Mouse (Mus musculus) macrophage (primary cell): ENCODE data around the gene Blzf1. TPM values are rescaled to one million over a fixed set of nuclear protein-coding genes. Genes with fewer than 3 reads are reported as not detected.
A peak's percentile ranks its signal among the peaks of the same experiment; 100 is the strongest.

Experiments used
- H3K27ac ChIP-seq: fragments of 350-480 bp; formaldehyde crosslinking; 2 replicates; pipeline ENCODE4 v1.9.0; 2021
- H3K36me3 ChIP-seq: fragments of 350-480 bp; formaldehyde crosslinking; 2 replicates; pipeline ENCODE4 v1.9.0; 2021; ENCODE audit errors: inconsistent target
- H3K4me3 ChIP-seq: fragments of 350-480 bp; formaldehyde crosslinking; 2 replicates; pipeline ENCODE4 v1.9.0; 2021; ENCODE audit errors: inconsistent target
- H3K79me2 ChIP-seq: fragments of 350-480 bp; formaldehyde crosslinking; 2 replicates; pipeline ENCODE4 v1.9.0; 2021; ENCODE audit errors: inconsistent target
- WGBS: methylation state at CpG from one replicate; pipeline ENCODE4 v1.1.7; 2026; ENCODE audit warnings: inconsistent platforms; ENCODE audit not compliant: missing documents; 5-methylcytosine and 5-hydroxymethylcytosine counted together
- polyA plus RNA-seq: library from polyadenylated mRNA; stranded (reverse); fragments of 250-400 nt; gene quantifications from 3 replicates; pipeline ENCODE4 v1.2.4, GENCODE M21; 2018; ENCODE audit warnings: inconsistent platforms
- total RNA-seq, 78 experiments: library from RNA; depleted of rRNA; stranded (reverse); fragments of 250-400 nt; gene quantifications; 1 replicate in 9 of 78; 2 replicates in 24 of 78; 3 replicates in 43 of 78; 4 replicates in 2 of 78; pipeline ENCODE4 v1.2.4; 2018; ENCODE audit warnings: inconsistent platforms in 56 of 78

Gene Blzf1
- total RNA-seq (2018; cell fraction: chromatin; rRNA removed) = 10 to 100 TPM in 25 of 26 experiments, 1 to 10 TPM in 1; 9.6 to 40.3 (median 26.4) TPM
- total RNA-seq (2018; cell fraction: cytosol; rRNA removed) = 10 to 100 TPM; 10.2 to 24.3 (median 15.6) TPM
- total RNA-seq (2018; cell fraction: nucleus; rRNA removed) = 10 to 100 TPM in 24 of 26 experiments, 1 to 10 TPM in 2; 8.2 to 29.7 (median 18.3) TPM
- 10.0 to 21.5 TPM (median 13.1 TPM) in 3 replicates for polyA plus RNA-seq

GRCm38 (mm10) chr1:164307124-164307751, at the start of gene Blzf1:
Gene Blzf1, minus strand, starts transcription at chr1:164307489.
- H3K4me3 ChIP-seq = peak within 1 kb of the TSS; percentile 96
- peaks cover 34% of the 10 kb centered on the region for H3K79me2 ChIP-seq
- WGBS = 1% methylated on average over 35 of the region's 35 CpGs
- H3K27ac ChIP-seq = peak within 1 kb of the TSS; percentile 76
- H3K36me3 ChIP-seq = peaks cover 3% of the 10 kb centered on the region; the same call in 1 of the 2 replicates

GRCm38 (mm10) chr1:164353443-164353842, 46.2 kb upstream of the Blzf1 start:
- Histone ChIP-seq H3K36me3 (no peaks in the 10 kb centered on the region), H3K79me2 (no peaks in the 10 kb centered on the region), H3K27ac (no peak overlapping the region), H3K4me3 (no peak overlapping the region)
- 97% methylated on average over 3 of the region's 3 CpGs for WGBS

- Histone ChIP-seq H3K79me2 (no peaks in the 10 kb centered on the region), H3K4me3 (no peak overlapping the region), H3K36me3 (no peaks in the 10 kb centered on the region), H3K27ac (no peak overlapping the region)
- WGBS = 91% methylated on average over 3 of the region's 3 CpGs
Measured at GRCm38 (mm10) chr1:164342161-164342560, 34.9 kb upstream of the Blzf1 start.

GRCm38 (mm10) chr1:164335846-164336245, 28.6 kb upstream of the Blzf1 start:
- WGBS = 95% methylated on average over 4 of the region's 4 CpGs
- Histone ChIP-seq H3K36me3 (no peaks in the 10 kb centered on the region), H3K79me2 (no peaks in the 10 kb centered on the region), H3K4me3 (no peak overlapping the region), H3K27ac (no peak overlapping the region)

GRCm38 (mm10) chr1:164335435-164335834, 28.1 kb upstream of the Blzf1 start:
- Histone ChIP-seq H3K27ac (no peak overlapping the region), H3K36me3 (no peaks in the 10 kb centered on the region), H3K4me3 (no peak overlapping the region), H3K79me2 (no peaks in the 10 kb centered on the region)
- WGBS = 93% methylated on average over 3 of the region's 3 CpGs

- no peak overlapping the region for H3K27ac ChIP-seq
- no peaks in the 10 kb centered on the region for H3K36me3 ChIP-seq
- no peaks in the 10 kb centered on the region for H3K79me2 ChIP-seq
- WGBS = 97% methylated on average over 11 of the region's 11 CpGs
- no peak overlapping the region for H3K4me3 ChIP-seq
Measured at GRCm38 (mm10) chr1:164332559-164332958, 25.3 kb upstream of the Blzf1 start.

GRCm38 (mm10) chr1:164327764-164328163, 20.5 kb upstream of the Blzf1 start:
- Histone ChIP-seq H3K4me3 (no peak overlapping the region), H3K36me3 (no peaks in the 10 kb centered on the region), H3K79me2 (no peaks in the 10 kb centered on the region), H3K27ac (no peak overlapping the region)
- WGBS = 90% methylated on average over 7 of the region's 7 CpGs

- no peaks in the 10 kb centered on the region for H3K79me2 ChIP-seq
- no peak overlapping the region for H3K4me3 ChIP-seq
- no peaks in the 10 kb centered on the region for H3K36me3 ChIP-seq
- no peak overlapping the region for H3K27ac ChIP-seq
- 94% methylated on average over 6 of the region's 6 CpGs for WGBS
Measured at GRCm38 (mm10) chr1:164326600-164327155, 19.4 kb upstream of the Blzf1 start.

GRCm38 (mm10) chr1:164324878-164325277, 17.6 kb upstream of the Blzf1 start:
- Histone ChIP-seq H3K4me3 (no peak overlapping the region), H3K79me2 (no peaks in the 10 kb centered on the region), H3K36me3 (no peaks in the 10 kb centered on the region), H3K27ac (no peak overlapping the region)
- WGBS = 86% methylated on average over 2 of the region's 2 CpGs

- WGBS = 95% methylated on average over 4 of the region's 4 CpGs
- no peak overlapping the region for H3K27ac ChIP-seq
- H3K4me3 ChIP-seq = no peak overlapping the region
- no peaks in the 10 kb centered on the region for H3K79me2 ChIP-seq
- no peaks in the 10 kb centered on the region for H3K36me3 ChIP-seq
Measured at GRCm38 (mm10) chr1:164324221-164324620, 16.9 kb upstream of the Blzf1 start.

GRCm38 (mm10) chr1:164322987-164323650, 15.8 kb upstream of the Blzf1 start:
- no peak overlapping the region for H3K4me3 ChIP-seq
- H3K79me2 ChIP-seq = no peaks in the 10 kb centered on the region
- H3K36me3 ChIP-seq = no peaks in the 10 kb centered on the region
- no peak overlapping the region for H3K27ac ChIP-seq
- 90% methylated on average over 6 of the region's 8 CpGs for WGBS

- 93% methylated on average over 10 of the region's 10 CpGs for WGBS
- H3K27ac ChIP-seq = no peak overlapping the region
- H3K4me3 ChIP-seq = no peak overlapping the region
- H3K79me2 ChIP-seq = no peaks in the 10 kb centered on the region
- no peaks in the 10 kb centered on the region for H3K36me3 ChIP-seq
Measured at GRCm38 (mm10) chr1:164321408-164321807, 14.1 kb upstream of the Blzf1 start.

- H3K4me3 ChIP-seq = no peak overlapping the region
- 94% methylated on average over 5 of the region's 5 CpGs for WGBS
- no peak overlapping the region for H3K27ac ChIP-seq
Measured at GRCm38 (mm10) chr1:164320731-164321130, 13.4 kb upstream of the Blzf1 start.

GRCm38 (mm10) chr1:164319542-164320140, 12.4 kb upstream of the Blzf1 start:
- Histone ChIP-seq H3K27ac (no peak overlapping the region), H3K4me3 (no peak overlapping the region), H3K79me2 (no peaks in the 10 kb centered on the region), H3K36me3 (no peaks in the 10 kb centered on the region)
- 96% methylated on average over 14 of the region's 14 CpGs for WGBS

More at GRCm38 (mm10) chr1:164320731-164321130, 13.4 kb upstream of the Blzf1 start:
- Histone ChIP-seq H3K79me2 (no peaks in the 10 kb centered on the region), H3K36me3 (no peaks in the 10 kb centered on the region)
